In the genomic region with DNA sequence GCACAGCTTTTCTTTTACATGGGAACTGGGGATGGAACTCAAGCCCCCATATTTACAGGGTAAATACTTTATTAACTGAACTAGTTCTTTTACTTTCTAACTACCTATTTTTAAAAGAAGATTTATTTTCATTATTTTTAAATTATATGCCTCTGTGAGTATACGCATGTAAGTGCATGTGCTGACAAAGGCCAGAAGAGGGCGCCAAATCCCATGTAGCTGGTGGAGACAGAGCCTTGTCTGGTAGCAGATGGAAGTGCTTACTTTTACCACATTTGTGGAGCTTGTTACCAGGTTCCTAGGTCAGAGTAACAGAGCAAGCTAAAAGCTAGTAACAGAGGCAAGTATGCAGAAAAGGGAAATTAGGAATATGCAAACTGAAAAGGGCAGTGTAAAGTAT, we compare ENCODE assay signal across 9 mouse cellular contexts.
A peak's percentile ranks its signal among the peaks of the same experiment; 100 is the strongest.
DNase-seq lines count a peak whose midpoint lies in the region; ATAC-seq and TF ChIP-seq lines count a peak whose summit lies in the region.
"Had no signal": no experiment of that assay in that cellular context is flagged by ENCODE, and none has a peak within 500 bp of the region (broad histone marks: within the 10 kb centered on the region; RNA-seq: fewer than 3 reads in every experiment).

No protein-coding gene starts in this region.

- WGBS in intestine, postnatal 0 days: 79% methylated on average over 2 of the region's 2 CpGs
- WGBS in intestine, embryonic 15.5 days: 71% methylated on average over 2 of the region's 2 CpGs
- 72% methylated on average over 2 of the region's 2 CpGs for WGBS in hindbrain, embryonic 10.5 days

- H3K27ac ChIP-seq in intestine, postnatal 0 days (ENCODE audit: low read depth, low read length): no peak overlapping the region
- no peak overlapping the region for H3K27ac ChIP-seq in intestine, embryonic 15.5 days
- no peak overlapping the region for H3K27ac ChIP-seq in hindbrain, embryonic 10.5 days
- H3K27ac ChIP-seq: forebrain, embryonic 10.5 days had no signal

- no peaks in the 10 kb centered on the region for H3K36me3 ChIP-seq in intestine, postnatal 0 days (ENCODE audit: control insufficient read depth, insufficient read depth)
- no peaks in the 10 kb centered on the region for H3K36me3 ChIP-seq in intestine, embryonic 15.5 days
- H3K36me3 ChIP-seq in hindbrain, embryonic 10.5 days: no peaks in the 10 kb centered on the region
- H3K36me3 ChIP-seq: forebrain, embryonic 10.5 days had no signal

- H3K4me1 ChIP-seq in intestine, postnatal 0 days (replicated peaks; ENCODE audit: control insufficient read depth, insufficient read depth, low read length): no peaks in the 10 kb centered on the region
- H3K4me1 ChIP-seq in intestine, embryonic 15.5 days (replicated peaks): no peaks in the 10 kb centered on the region
- no peaks in the 10 kb centered on the region for H3K4me1 ChIP-seq in hindbrain, embryonic 10.5 days (replicated peaks)
- H3K4me1 ChIP-seq: forebrain, embryonic 10.5 days had no signal

- H3K27me3 ChIP-seq in intestine, postnatal 0 days (replicated peaks; ENCODE audit: control insufficient read depth, insufficient read depth, low read length): no peaks in the 10 kb centered on the region
- H3K27me3 ChIP-seq in intestine, embryonic 15.5 days (replicated peaks): no peaks in the 10 kb centered on the region
- no peaks in the 10 kb centered on the region for H3K27me3 ChIP-seq in hindbrain, embryonic 10.5 days (ENCODE audit: insufficient read depth, poor library complexity, severe bottlenecking)

- no peak overlapping the region for H3K9ac ChIP-seq in intestine, postnatal 0 days (ENCODE audit: low read depth, low read length)
- no peak overlapping the region for H3K9ac ChIP-seq in intestine, embryonic 15.5 days

- DNase-seq in thymus, postnatal 14 days: peak; percentile 6
- DNase-seq in thymus, postnatal 36 days: no peak
- peak; percentile 73 for DNase-seq in ZHBTc4 (ENCODE audit: low read depth, low spot score)
- no peak for DNase-seq in urinary bladder, postnatal 14 days (ENCODE audit: low spot score)
- DNase-seq in hindbrain, embryonic 10.5 days (ENCODE audit: low spot score): no peak
- DNase-seq: kidney, postnatal 25 days had no signal

- no peak overlapping the region for H3K4me3 ChIP-seq in intestine, postnatal 0 days (ENCODE audit: low read depth, low read length)
- no peak overlapping the region for H3K4me3 ChIP-seq in intestine, embryonic 15.5 days (replicated peaks)
- no peak overlapping the region for H3K4me3 ChIP-seq in hindbrain, embryonic 10.5 days
- H3K4me3 ChIP-seq: forebrain, embryonic 10.5 days had no signal

- no peak for ATAC-seq in intestine, postnatal 0 days
- ATAC-seq in intestine, embryonic 15.5 days: no peak

- no peaks in the 10 kb centered on the region for H3K9me3 ChIP-seq in intestine, postnatal 0 days (ENCODE audit: control insufficient read depth)
- H3K9me3 ChIP-seq in intestine, embryonic 15.5 days: no peaks in the 10 kb centered on the region
- H3K9me3 ChIP-seq in hindbrain, embryonic 10.5 days: no peaks in the 10 kb centered on the region
- H3K9me3 ChIP-seq: forebrain, embryonic 10.5 days had no signal

- TF ChIP-seq CTCF in intestine, postnatal 0 days (IDR thresholded peaks at IDR 0.05; ENCODE audit: low read depth): peak; percentile 47

- H3K4me2 ChIP-seq in intestine, postnatal 0 days (replicated peaks; ENCODE audit: low read depth): no peak overlapping the region
- no peak overlapping the region for H3K4me2 ChIP-seq in intestine, embryonic 15.5 days (replicated peaks)

Comparison
In these comparisons a context has a peak if more than half of its experiments do, and no peak if none do; other contexts are left out.
1. DNase-seq: peak in thymus, postnatal 14 days (single experiment) and ZHBTc4 (single experiment); none in thymus, postnatal 36 days (0 of 2), urinary bladder, postnatal 14 days (single experiment) and hindbrain, embryonic 10.5 days (single experiment).